Mouse (Mus musculus) urinary bladder, postnatal 0 days (tissue): Measurements from ENCODE around the gene 4930404H24Rik. TPM values are rescaled to one million over a fixed set of nuclear protein-coding genes. Genes with fewer than 3 reads are reported as not detected.

ENCODE experiments used
- polyA plus RNA-seq: library from polyadenylated mRNA; unstranded; fragments of >200 nt; fragmentation: Nextera tagmentation; extraction: Ambion mirVana; gene quantifications from 2 replicates; pipeline ENCODE4 v1.2.1, GENCODE M21; 2015

The 4930404H24Rik gene
- polyA plus RNA-seq = not detected in 2 replicates

GRCm38 (mm10) chr2:153492573-153493392 is at the start of gene 4930404H24Rik:
Gene 4930404H24Rik (plus strand): TSS chr2:153492790.

GRCm38 (mm10) chr2:153529931-153530766 is 37.6 kb downstream of the 4930404H24Rik start, which contains the start of gene Nol4l:
Gene Nol4l (minus strand): TSS chr2:153529971.

Other genes with a start within 250 kb of the 4930404H24Rik start
- 3.7 and 3.8 TPM in 2 replicates for gene Kif3b, start 201.4 kb upstream of the 4930404H24Rik start, polyA plus RNA-seq
- gene Asxl1, start 147.0 kb upstream of the 4930404H24Rik start, polyA plus RNA-seq = 6.6 and 6.9 TPM in 2 replicates
- gene Nol4l, start 37.2 kb downstream of the 4930404H24Rik start, polyA plus RNA-seq = 5.3 and 6.1 TPM in 2 replicates
- gene Commd7, start 140.0 kb downstream of the 4930404H24Rik start, polyA plus RNA-seq = 55.7 and 59.6 TPM in 2 replicates
- 2.1 and 2.2 TPM in 2 replicates for gene Dnmt3b, start 156.7 kb downstream of the 4930404H24Rik start, polyA plus RNA-seq
- not detected in 2 replicates for gene Dnmt3c, start 203.9 kb downstream of the 4930404H24Rik start, polyA plus RNA-seq
- 180 and 245 TPM in 2 replicates for gene Mapre1, start 248.5 kb downstream of the 4930404H24Rik start, polyA plus RNA-seq